Mouse (Mus musculus) kidney, adult 2 months (tissue): ENCODE data around the gene Ube2s.
"Not testable (repeated sequence)": the region's sequence is repeated elsewhere in the genome, so short reads cannot be mapped to it uniquely, and the experiment has no call there.

ENCODE experiments used
- CTCF ChIP-seq: fragments of 200-500 bp; conservative IDR thresholded peaks from 2 replicates; pipeline ENCODE4 v1.5.1; 2011; ENCODE audit warnings: low read depth, mild to moderate bottlenecking, control low read depth, low read length, moderate library complexity, mixed read lengths; ENCODE audit not compliant: insufficient read depth, insufficient read length
- POLR2A ChIP-seq: fragments of 200-500 bp; IDR thresholded peaks from one replicate; pipeline ENCODE4 v1.6.1; 2011; ENCODE audit warnings: low read depth, low read length, control low read depth

DNA sequence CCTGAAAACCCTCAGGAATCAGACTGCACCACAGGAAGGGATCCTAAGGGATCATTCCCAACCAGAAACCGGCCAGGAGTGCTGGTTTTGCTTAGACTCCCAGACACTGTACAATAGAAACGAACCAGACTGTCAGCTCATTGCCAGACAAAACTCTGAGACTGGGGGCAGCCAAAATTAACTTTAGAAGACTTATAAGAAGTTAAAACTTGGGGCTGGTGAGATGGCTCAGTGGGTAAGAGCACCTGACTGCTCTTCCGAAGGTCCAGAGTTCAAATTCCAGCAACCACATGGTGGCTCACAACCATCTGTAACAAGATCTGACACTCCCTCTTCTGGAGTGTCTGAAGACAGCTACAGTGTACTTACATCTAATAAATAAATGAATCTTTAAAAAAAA, 48.5 kb upstream of the Ube2s start:
- TF ChIP-seq POLR2A, CTCF: not testable (repeated sequence)
